Mouse (Mus musculus) urinary bladder, adult 2 months (tissue): ENCODE results near the gene Prkacb. TPM values are rescaled to one million over a fixed set of nuclear protein-coding genes. Genes with fewer than 3 reads are reported as not detected.
"Not testable (repeated sequence)": the region's sequence is repeated elsewhere in the genome, so short reads cannot be mapped to it uniquely, and the experiment has no call there.

Experiments
- DNase-seq: peaks from one replicate; pipeline ENCODE4 v3.0.0; 2022; ENCODE audit warnings: low spot score
- polyA plus RNA-seq: library from polyadenylated mRNA; depleted of rRNA; stranded (reverse); fragments of >200 nt; gene quantifications from 2 replicates; pipeline ENCODE4 v1.2.3, GENCODE M21; 2012

Prkacb gene
- polyA plus RNA-seq, 1 experiment = 82.5 TPM

DNA sequence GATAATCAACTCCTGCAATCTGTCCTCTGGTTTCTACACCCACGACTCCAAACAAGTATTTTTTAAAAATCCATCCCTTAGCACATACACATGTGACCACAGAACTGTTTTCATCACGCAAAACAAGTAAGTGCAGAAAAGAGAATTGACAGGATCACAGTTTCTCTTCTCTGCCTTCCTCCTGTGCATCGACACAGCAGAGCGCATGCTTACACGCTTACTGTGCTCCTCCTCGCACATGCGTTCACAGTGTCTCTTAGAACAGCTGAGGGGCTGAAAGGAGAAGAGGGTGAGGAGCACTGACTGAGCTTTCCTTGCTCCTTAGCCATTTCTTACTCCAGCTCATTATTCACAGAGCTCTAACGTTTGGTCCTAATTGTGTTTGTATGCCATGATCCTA is 33.9 kb downstream of the Prkacb start:
- DNase-seq = no peak

DNA sequence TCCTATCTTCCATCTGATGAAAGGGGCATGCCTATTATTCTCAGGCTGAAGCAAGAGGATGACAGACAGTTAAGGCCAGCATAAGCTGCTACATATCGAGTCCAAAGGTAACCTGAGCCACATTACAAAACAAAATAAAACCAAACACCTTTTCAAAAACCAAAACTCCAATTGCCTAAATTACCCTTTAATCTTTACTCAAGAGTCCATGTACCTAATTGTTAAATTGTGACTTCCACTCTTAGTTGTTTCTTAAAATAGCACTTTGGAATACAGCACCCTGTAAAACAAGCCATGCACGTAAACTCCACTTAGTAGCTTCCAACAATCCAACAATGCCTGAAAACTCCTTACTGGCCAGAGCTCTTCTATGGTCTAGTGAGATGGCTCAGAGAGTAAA is 34.3 kb downstream of the Prkacb start:
- DNase-seq = no peak

- DNase-seq = no peak
These were observed 36.1 kb downstream of the Prkacb start for GRCm38 (mm10) chr3:146776711-146777110.

DNA sequence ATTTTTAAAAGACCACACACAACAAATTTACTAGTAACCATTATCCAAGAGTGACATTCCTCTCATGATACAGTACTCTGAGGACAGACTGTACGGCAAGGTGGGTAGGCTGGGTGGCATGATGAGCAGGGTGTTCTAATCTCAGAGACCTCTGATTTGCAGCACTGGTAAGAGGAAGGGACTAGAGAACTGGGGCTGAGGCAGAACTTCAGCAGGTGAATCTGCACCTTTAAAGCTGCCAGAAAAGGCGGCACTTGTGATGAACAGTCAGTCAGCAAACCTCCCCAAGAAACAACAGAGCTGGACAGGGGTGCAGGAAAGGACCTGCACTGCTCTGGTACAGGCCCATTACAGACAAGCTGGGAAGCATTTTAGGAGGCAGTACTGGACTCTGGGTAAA is 41.9 kb downstream of the Prkacb start:
- DNase-seq = no peak

DNA sequence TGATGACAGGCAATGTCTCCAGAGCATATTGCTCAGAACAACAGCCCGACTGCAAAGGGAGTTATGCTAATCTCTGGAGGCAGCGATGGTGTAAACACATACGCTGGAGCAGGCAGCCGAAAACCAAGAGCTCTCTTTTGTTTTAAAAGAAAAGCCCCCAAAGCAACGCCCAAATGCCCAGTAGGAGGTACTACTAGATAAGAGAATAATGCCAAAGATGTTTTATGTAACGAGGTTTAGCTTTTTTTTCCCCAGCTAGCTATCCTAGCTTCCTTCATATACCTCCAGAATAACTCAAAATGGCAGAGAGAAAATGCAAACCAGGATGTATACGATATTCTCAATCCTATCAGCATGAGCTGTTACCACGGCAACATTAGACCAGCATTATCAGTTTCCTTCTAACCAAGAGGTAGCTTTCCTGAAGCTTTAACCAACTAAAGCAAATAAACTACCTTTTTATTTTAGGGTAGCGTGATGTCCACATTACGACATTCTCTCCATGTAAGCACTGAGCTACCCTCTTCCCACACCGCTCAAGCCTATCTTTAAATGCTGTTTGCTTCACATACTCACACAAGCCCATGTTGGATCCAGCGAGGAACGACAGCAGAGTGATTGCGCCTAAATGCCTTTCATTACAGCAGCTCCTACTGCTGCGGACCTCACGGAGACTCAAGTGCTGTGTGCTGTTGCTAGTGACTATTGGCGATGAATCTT is 42.7 kb downstream of the Prkacb start:
- no peak for DNase-seq

DNA sequence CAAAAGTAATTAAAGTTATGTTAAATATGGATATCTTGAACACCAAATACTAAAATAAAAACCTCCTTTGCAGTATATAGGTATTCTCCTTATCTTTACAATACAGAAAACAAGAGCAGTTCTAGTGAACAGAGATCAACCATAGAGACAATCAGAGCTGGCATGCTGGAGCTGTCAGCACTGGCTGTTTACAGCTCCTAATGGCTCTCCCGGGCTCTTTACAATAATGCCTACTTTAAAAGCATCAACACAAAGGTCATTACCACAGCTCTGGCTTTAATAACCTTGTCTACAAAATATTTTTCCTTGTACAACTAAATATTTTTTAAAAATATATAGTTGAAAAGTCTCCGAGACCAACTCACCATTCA is 43.2 kb downstream of the Prkacb start:
- DNase-seq = no peak

DNA sequence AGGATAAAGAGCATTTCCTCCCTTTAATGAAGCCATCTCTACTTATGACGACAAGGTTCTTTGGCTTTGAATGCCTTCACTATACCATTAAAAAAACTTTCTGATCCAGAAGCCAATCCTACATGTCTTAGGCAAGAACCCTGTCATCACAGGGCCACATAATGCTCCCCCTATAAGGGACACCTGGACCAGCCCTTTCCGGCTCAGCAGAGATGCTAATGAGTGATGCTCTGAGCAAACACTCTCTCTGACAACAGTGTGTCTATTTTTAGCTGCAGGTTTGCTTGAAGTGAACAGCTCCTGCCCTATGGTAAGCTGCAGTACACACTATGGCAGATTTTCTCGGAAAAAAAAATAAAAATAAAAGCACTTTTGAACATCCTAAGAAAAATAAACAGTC is 43.9 kb downstream of the Prkacb start:
- DNase-seq = no peak

- DNase-seq = no peak
These were observed 44.4 kb downstream of the Prkacb start for GRCm38 (mm10) chr3:146768360-146768759.

DNA sequence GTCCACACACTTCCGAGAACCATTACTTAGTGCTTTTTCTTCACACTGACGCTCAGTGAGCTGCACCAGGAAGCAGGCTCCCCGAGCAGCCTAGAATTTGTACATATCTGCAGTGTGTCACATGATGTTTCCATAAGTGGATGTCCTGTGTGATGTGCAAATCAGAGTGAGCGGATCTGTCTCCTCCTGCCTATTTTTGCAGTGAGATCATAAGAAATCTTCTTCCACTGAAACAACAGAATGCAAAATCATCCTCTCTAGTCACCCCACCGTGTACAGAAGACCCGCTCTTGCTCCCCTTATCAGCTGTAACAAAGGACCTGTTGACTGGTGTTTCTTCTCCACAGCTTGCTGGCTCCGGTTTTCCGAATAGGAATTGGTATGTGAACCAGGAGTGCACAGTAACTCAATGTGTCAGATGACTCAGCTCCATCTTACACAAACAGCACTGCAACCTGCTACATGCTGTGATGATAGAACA is 46.0 kb downstream of the Prkacb start:
- no peak for DNase-seq

DNA sequence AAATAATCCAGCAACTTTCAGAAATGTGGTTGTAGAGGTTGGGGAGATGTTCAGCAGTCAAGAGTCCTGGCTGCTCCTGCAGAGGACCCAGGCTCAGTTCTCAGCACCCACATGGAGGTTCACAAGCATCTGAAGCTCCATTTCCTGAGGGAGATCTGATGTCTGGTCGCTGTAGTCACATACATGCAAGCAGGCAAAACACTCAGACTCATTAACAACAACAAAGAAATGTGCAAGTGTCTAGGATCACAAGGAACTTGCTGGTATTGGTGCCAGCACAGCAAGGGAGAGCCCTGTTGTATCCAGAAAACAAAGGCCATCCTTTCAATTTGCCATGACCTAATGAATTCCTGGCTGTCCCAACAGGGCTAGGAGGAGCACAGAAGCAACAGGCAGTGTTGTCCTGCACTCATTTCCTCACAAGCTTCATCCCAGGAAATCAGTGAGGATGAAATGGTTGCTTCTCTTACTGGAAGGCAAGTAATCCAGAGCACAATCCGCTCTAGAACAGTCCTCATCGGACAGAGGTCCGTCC is 46.7 kb downstream of the Prkacb start:
- DNase-seq = no peak

GRCm38 (mm10) chr3:146764871-146765529 is 47.8 kb downstream of the Prkacb start:
- no peak for DNase-seq

GRCm38 (mm10) chr3:146763054-146763453 is 49.7 kb downstream of the Prkacb start:
- not testable (repeated sequence) for DNase-seq

DNA sequence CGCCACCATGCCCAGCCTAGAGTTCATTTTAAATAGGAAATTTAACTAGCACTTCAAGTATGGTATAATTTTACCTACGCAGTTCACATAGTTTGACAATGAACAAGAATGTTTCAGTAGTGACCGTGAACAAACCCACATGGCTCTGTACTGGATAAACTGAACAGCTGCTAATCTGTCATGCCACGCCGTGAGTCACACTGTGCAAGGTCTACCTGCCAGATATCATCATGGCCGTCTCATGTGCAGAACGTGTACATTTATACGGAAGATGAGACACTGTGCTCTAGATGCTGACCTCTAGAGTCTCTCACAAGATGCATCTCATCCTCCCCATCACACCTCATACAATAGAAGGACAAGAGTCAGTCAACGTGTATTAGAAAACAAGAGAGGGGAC is 51.5 kb downstream of the Prkacb start:
- DNase-seq = no peak

GRCm38 (mm10) chr3:146757970-146758960 is 54.5 kb downstream of the Prkacb start:
- DNase-seq = no peak

- DNase-seq = no peak
These were observed 58.5 kb downstream of the Prkacb start for GRCm38 (mm10) chr3:146754270-146754669.

DNA sequence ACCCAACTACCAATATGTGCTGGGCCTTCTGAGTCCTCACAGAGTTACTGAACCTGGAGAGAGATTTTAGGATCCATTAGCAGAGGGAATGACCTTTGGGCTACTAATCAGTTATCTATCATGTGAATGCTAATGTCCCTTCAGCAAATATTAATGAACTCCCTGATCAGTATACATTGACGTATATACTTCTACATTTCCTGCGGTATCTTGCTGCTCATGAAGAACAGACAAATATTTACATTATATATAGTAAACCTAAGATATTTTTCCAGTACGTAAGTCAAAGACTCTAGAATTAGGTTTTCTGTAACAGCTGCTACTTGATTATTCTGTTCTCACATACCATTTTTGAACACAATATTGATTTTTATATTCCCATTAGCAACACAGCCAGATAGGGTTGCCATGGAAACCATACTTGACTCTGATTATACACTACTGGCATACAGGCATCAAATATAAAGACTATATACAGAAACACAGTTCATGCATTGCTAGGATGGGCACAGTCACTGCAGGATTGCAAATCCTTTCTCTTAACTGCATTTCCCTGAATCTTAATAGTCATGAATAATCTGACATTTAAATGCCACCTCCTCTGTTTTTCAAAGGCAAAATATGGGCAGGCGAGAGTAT is 71.1 kb downstream of the Prkacb start:
- no peak for DNase-seq

DNA sequence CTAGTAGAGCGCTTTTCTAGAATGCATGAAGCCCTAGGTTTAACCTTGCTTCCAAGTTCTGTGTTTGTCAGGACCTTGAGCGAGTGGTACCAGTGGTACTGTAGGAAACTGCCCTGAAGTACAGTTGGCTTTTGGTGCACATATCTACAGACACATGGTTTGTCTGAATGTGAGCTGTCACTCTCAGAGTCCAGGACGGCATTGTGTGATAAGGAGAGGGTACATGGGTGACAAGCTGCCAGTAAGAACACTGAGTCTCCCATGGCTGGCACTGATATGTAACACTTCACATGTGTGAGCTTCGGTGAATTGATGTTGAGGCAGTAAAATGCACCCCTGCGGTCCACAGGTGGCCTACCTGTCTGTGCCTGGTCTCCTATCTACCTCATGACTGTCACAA is 71.6 kb downstream of the Prkacb start:
- no peak for DNase-seq

- DNase-seq = not testable (repeated sequence)
These were observed 76.6 kb downstream of the Prkacb start for GRCm38 (mm10) chr3:146736186-146736585.

DNA sequence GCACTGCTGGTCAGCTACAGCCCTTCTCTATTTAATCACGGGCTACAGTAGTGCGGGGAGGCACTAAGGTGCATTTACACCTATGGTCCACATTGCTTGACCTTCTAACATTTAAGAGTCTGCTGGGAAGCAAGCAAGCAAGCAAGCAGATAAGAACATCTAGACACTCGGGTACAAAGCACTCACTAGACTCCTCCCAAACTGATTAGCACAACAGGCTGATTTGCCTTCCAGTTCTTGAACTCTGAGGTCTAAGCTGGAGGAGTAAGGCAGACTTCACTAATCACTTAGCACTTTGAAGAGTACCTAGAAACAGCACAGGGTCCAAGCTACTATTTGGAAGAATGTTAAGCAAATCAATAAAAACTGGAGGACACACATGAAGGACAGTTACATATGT is 77.1 kb downstream of the Prkacb start:
- DNase-seq = no peak

GRCm38 (mm10) chr3:146734907-146735629 is 77.7 kb downstream of the Prkacb start:
- DNase-seq = no peak

- no peak for DNase-seq
These were observed 81.3 kb downstream of the Prkacb start for GRCm38 (mm10) chr3:146731499-146731898.
